Mouse (Mus musculus) megakaryocyte-erythroid progenitor cell, adult 5-6 weeks (primary cell): ENCODE measurements at regions not wholly inside any gene's neighbourhood (a gene's known extent, or its start where the extent isn't known, plus 50 kb on each side); places are given as distances from the start of the nearest gene placed in this dataset.

Source experiments
- ATAC-seq: replicated peaks from 2 replicates; pipeline ENCODE4 v1.8.0; 2016; ENCODE audit warnings: mild to moderate bottlenecking, inconsistent platforms; ENCODE audit not compliant: severe bottlenecking, poor library complexity, low FRiP score, low TSS enrichment

DNA sequence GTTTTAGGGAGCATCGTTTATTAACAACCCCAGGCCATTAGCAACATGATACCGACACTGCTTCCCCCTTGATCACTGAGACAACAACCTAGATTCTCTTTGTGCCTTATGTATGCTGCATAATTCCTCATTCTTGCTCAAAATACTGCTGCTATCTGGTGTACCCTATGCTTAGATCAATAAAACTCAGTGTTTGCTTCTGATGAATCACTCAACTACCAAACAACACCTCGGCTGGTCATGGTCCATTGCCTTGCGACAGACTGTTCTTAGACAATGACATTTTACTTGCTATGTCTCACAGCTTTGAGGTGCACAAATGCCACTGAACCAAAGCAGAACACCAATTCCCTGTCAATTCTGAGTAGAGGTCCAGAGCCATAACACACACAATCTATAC is 72.3 kb upstream of the Trh start:
- no peak for ATAC-seq

DNA sequence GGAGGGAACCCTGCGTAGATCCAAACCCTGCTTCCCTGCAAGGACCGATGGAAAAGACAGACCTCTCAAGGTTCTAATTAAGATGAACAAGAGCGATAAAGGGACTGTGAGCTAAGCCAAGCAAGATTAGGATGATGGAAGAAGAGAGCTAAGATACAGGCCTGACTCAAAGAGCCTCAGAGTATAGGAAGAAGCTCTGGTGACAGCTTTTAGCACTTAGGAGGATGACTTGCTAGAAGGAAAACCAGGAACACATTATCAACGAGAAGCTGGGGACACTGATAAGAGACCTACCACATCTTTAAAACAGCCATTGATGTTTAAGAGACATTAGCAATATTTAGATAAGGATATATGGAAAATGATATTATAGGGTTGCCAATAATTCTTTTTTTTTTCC is 59.7 kb upstream of the Trh start:
- ATAC-seq: no peak

DNA sequence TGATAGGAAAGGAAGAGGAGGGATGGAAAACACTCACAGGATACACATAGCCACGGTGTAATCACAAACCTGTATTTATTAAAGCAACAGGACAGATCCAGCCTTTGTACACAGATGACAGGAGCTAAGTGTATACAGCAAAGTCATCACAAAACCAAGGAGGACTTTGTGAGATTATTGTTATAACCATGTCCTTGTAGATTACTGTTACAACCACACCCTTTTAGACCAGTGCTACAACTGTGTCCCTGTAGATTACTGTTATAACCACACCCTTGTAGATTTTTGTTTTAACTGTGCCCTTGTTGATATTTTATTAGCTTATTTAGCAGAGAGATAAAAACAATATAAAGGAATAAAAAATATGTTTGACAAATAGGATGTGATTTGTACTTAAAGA is 58.8 kb upstream of the Trh start:
- ATAC-seq: peak; percentile 50
